Mouse (Mus musculus): ENCODE results near the gene Rpsa.

The Rpsa gene

GRCm38 (mm10) chr9:120113456-120113855, 14.0 kb upstream of the Rpsa start:
- DNase-seq (ENCODE audit: low spot score), result no peak

GRCm38 (mm10) chr9:120114051-120114788, 13.3 kb upstream of the Rpsa start:
- no peak for DNase-seq (ENCODE audit: low spot score)

- no peak for DNase-seq (ENCODE audit: low spot score)
These were observed 12.7 kb upstream of the Rpsa start for GRCm38 (mm10) chr9:120114789-120115151.

GRCm38 (mm10) chr9:120115580-120115979, 11.9 kb upstream of the Rpsa start:
- no peak for DNase-seq (ENCODE audit: low spot score)

GRCm38 (mm10) chr9:120116184-120116624, 11.3 kb upstream of the Rpsa start:
- DNase-seq (ENCODE audit: low spot score), result peak; percentile 21

- no peak for DNase-seq (ENCODE audit: low spot score)
These were observed 9.3 kb upstream of the Rpsa start for GRCm38 (mm10) chr9:120118212-120118611.

DNA sequence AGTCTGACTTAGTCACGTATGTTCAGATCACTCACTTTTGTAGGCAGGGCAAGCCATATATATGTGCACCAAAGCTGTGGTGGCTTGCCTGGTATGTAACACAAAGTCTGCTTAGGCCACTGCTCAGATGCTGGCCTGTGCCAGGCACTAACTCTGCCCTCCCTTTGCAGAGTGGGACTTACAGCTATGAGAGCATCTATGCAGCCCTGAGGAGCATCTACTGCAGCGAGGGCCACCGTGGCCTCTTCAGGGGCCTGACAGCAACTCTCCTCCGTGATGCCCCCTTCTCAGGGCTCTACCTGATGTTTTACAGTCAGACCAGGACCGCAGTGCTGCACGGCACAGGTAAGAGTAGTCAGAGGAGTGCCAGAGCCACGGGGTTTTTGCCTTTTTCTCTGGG, 7.0 kb upstream of the Rpsa start:
- DNase-seq (ENCODE audit: low spot score), result no peak

GRCm38 (mm10) chr9:120126868-120127267, 621 bp upstream of the Rpsa start:
- DNase-seq (ENCODE audit: low spot score), result no peak

- no peak for DNase-seq (ENCODE audit: low spot score)
These were observed 1.8 kb downstream of the Rpsa start for GRCm38 (mm10) chr9:120129276-120129675.

- no peak for DNase-seq (ENCODE audit: low spot score)
These were observed 4.3 kb downstream of the Rpsa start for GRCm38 (mm10) chr9:120131784-120132288.

- DNase-seq (ENCODE audit: low spot score), result no peak
These were observed 5.7 kb downstream of the Rpsa start for GRCm38 (mm10) chr9:120132980-120133754.

DNA sequence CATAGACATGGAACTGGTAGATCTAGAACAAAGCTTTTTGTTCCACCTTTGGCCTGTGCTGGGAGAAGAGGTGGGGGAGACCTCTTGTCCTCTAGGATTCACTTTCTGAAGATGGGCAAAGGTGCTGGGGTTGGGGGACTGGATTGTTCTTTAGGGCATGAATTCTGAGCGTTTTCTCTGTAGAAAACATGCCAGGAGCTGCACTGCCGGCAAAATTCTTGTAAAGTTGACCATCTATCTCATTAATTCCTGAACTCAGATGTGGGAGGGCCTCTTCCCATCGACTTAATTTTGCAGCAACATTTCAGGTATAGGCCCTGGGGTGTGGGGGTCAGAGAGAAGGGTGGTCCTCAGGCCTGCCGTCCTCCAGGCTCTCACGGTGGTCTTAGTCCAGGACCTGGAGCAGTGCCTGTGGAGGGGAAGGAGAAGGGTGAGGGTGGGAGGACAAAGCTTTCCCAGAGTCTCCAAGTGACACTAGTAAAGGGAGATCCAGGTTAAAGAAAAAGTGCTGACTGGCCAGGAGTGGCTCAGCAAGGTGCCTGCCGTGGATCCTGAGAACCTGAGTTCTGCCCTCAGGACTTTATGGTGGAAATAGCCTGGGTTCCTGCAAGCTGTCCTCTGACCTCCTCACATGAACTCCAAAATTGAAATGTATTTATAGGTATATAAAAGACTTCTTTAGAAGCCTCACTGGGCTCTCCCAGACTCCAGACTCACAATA, 6.4 kb downstream of the Rpsa start:
- no peak for DNase-seq (ENCODE audit: low spot score)

DNA sequence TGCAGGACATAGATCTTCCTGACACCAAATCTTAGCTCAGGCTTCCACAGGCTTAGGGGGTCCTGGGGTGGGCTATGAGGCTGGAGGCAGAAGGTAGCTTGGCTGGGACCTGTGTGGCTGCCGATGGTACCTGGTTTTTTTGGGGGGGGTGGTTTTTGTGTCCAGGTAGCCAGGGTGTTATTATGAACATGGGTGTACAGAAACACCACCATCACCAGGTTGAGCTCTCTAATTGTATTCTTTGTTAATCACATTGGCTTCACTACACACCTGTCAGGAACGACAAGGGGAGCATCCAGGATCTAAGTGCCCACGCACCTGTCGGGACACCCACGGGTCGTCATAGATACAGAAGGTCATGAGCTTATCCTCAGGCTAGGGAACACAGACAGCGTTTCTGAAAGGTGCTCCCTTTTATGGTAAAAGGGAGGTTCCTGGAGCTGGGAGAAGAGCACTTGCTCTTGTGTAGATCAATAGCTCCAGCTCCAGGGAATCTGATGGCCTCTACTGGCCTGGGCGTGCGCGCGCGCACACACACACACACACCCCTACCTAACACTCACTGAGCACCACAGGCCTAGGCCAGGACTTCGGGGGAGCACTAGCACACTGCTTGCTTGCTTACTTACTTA, 7.2 kb downstream of the Rpsa start:
- DNase-seq (ENCODE audit: low spot score), result no peak

GRCm38 (mm10) chr9:120135454-120135853, 8.0 kb downstream of the Rpsa start:
- no peak for DNase-seq (ENCODE audit: low spot score)

GRCm38 (mm10) chr9:120140652-120141051, 13.2 kb downstream of the Rpsa start:
- peak; percentile 71 for DNase-seq (ENCODE audit: low spot score)

GRCm38 (mm10) chr9:120144474-120144873, 17.0 kb downstream of the Rpsa start:
- DNase-seq (ENCODE audit: low spot score), result no peak

GRCm38 (mm10) chr9:120149222-120149828, 21.8 kb downstream of the Rpsa start, which contains the start of gene Mobp:
Gene Mobp (plus strand): TSS chr9:120149707.
- no peak for DNase-seq (ENCODE audit: low spot score)

- no peak for DNase-seq (ENCODE audit: low spot score)
These were observed 23.7 kb downstream of the Rpsa start for GRCm38 (mm10) chr9:120151152-120151551.

- no peak for DNase-seq (ENCODE audit: low spot score)
These were observed 24.5 kb downstream of the Rpsa start for GRCm38 (mm10) chr9:120151906-120152399.

DNA sequence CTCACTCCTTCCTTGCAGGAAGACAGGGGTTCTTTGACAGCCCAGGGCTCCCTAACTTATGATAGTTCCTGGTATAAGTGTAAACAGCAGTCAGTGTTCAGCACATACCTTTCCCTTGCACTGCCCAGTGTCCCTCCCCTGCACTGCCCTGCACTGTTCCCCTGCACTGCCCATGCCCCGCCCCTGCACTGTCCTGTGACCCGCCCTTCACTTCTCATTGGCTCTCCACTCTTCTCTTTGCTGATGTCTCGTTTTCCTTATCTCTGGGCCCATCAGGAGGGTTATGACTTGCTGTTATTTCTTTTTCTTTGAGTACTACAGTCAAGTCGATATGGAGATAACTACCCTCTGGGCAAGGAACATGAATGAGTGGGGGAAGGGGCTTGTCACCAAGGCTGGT, 30.6 kb downstream of the Rpsa start:
- DNase-seq (ENCODE audit: low spot score), result no peak

DNA sequence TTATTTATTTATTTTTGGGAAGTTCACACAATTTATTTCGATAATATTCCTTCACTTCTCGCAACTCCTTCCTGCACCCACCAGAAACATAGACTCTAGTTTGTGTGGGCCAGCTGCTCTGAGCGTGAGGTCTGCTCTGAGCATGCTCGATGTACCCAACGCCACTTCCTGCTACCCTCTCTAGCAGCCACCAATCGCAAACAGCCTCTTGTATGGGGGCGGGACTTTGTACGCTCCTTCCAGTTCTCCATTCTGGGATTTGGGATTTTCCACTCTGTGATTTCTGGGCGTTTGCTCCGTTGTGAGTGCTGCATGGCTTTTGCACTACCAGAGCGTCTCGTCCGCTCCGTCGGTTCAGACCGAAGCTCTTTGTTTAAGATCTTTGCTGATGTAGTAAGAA, 36.4 kb downstream of the Rpsa start:
- DNase-seq (ENCODE audit: low spot score), result no peak
